Mouse (Mus musculus) lung, postnatal 14 days (tissue): Measurements from ENCODE around the gene Hsd17b6.

Experiments used
- DNase-seq: peaks from one replicate; pipeline ENCODE4 v3.0.0; 2021

Gene Hsd17b6

DNA sequence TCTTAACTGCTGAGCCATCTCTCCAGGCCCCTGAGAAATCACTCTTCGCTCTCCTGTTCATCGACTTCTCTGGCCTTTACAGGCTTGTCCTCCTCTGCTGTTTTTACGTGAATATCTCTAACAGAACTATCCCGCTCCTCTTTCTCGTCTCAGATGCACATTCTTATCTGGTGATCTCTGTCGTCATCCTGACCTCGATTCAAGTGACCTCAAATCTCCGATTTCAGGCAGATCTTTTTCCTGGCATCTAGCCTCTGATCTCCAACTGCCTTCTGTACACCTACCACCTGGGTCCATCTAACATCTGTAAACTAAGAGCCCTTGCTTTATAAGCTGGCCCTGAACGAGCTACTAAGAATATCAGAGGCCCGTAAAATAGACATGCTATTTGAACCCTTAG lies 2.5 kb downstream of the Hsd17b6 start:
- DNase-seq, result no peak

DNA sequence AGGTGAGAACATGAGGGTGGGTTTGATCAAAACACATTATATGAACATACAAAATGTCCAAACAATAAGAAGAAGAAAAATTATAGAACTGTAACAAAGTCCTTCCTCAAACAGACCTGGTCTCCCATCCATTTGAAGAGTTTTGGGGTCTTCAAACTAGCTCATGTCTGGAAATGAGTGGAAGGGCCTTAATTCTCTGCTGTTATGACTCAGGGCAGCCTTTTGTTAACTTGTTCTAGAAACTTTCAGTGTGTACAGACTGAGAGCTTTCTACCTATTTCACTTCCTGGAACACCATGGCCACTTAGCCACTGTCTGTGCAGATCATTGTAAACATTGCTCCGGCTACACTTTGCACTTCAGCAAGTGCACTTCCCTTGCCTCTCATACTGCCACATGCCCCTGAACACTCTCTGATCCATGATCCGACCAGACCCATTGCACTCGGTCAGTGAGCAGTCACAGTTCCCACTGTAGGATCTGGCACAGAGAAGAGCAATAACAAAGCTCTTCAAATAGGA lies 4.1 kb downstream of the Hsd17b6 start:
- no peak for DNase-seq

DNA sequence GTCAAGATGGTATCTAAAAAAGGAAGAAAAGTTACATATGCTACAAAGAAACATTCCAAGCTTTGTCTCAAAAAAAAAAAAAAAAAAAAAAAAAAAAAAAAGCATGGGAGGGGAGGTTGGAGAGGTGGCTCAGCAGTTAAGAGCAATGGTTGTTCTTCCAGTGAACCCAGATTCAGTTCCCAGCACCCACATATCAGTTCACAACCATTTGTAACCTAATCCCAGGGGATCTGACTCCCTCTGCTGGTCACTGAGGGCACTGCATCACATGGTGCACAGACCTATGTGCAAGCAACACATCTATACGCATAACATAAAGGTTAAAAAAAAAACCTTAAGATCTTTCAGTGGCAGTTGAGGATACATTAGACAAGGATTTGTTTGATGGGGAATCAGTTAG lies 9.2 kb downstream of the Hsd17b6 start:
- no peak for DNase-seq

DNA sequence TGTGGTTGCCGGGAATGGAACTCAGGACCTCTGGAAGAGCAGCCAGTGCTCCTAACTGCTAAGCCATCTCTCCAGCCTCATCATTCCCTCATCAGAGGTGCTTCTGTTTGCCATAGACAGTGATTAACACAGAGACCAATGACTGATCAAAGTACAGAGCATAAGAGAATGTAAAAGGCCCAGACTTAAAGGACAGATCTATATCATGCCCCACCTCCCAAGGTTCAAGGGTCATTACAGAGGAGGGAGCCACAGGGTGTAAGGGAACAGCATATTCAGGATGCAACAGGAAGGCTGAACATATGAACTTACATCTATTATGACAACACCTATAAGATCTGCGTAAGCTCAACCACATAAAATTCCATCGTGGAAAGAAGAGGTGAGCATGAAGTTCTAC lies 10.7 kb downstream of the Hsd17b6 start:
- DNase-seq, result no peak

DNA sequence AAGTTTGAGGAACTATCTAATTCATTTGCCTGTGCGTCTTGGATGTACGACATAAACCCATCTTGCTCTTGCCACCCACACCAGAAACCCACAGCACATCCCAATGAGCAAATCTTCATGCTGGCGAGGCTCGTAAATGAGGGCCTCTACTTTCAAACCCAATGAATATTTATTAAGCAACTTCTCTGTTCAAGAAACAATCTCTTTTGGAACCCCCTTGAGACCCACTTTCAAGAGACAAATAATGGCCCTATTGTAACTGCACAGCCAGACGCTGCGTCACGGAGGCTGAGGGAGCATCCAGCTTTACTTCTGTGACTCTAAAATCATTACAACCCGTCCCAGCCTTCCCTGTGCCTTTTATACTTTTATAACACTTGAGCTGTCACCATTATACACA lies 21.8 kb downstream of the Hsd17b6 start:
- DNase-seq, result no peak

DNA sequence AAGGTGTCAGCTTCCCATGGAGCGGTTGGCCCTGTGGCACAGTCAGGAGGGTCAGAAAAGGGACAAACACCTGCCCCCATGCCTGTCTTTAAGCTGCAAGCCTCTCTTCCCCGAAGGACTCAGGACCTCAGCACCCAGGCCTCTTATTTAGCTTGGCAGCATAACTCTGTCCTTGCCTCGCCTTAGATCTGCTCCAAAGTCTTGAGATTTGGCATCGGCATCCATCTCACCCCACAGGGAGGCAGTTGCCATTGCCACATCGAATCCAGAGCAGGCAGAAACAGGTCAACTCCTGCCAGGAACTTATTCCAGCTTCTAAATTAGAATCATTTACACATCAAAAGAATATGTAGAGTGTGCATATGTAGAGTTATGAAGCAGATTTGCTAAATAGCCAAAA lies 22.8 kb downstream of the Hsd17b6 start:
- DNase-seq, result no peak

DNA sequence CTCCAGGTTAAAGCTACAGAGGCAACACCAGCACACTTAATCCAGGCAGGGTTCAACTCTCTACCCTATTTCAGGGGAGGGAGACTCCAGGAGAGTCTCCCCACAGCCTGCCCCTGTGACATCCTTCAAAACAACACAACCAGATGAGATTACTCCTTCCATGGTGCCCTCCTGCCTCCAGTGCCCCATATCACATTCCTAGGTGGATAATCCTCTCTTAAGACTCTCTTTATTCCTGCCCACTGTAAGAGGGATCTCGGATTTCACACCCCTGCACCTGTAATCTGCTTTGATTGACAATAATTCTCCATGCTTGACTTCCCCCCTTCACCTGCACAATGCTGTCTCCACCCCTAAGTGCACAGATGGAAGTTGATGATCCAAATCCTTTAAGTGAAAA lies 31.9 kb downstream of the Hsd17b6 start:
- no peak for DNase-seq

DNA sequence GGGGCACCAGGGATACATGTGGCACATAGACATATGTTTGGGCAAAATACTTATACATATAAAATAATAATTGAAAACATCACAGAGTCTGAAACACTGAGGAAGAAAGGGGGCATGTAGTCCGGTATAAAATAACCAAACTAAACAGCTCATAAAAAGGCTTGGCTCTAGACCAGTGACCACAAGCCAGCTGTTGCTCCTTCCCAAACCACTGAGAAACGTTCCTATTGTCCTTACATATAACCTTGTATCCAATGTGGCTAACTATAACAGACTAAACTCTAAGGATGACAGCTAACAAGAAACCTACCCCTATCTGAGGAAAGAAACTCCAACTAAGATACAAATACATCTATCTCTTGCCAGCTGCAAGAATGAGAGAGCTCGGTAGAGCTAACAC lies 33.3 kb downstream of the Hsd17b6 start:
- no peak for DNase-seq

DNA sequence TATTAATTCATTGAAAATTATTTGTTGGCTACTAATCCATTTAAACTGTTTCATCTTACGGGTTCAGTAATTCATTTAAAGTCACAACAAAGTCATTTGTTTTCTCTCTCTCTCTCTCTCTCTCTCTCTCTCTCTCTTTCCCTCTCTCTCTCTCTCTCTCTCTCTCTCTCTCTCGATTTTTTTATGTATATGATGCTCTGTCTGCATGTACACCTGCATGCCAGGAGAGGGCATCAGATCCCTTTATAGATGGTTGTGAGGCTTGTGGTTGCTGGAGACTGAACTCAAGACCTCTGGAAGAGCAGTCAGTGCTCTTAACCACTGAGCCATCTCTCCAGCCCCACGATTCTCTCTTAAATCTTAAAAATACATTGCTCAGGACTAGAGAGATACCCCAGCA lies 36.3 kb downstream of the Hsd17b6 start:
- no peak for DNase-seq

DNA sequence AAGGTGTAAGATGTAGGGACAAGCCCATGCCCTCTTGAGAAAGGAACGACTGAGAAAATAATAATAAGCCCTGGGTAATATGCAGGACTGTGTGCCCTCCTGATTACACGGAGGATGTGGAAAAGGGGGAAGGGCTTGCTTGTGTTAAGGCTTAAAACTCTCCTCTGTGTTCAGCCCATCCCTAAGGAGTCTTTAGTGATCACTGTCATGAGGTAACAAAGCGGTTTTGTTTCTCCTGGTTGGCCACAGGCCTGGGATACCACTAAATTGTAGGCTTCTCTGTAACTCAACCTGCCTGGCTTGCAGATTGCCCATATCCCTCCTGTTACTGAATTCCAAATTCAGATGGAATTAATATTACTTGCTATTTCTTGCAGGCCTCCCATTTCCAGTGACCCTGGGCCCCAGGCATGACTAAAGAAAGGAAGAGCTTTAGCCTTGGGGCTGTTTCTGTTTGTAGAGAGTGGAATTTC lies 37.0 kb downstream of the Hsd17b6 start:
- no peak for DNase-seq

DNA sequence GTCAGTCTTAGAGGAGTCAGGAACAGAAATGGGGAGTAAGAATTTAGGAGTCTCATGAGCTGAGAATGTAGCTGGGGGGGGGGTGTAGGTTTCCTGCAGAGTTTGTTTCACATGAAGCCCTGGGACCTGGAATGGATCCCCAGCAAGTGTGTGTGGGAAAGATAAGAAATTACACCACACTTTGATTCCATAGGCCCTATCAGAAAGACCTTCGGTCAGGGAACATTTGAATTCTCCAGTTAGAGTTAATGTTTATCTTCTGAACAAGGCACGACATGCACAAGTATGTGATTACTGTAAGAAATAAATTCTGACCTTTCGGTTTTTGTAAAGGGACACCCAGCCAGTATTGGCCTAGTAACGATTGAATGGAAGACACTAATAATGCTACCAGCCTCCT lies 37.6 kb downstream of the Hsd17b6 start:
- no peak for DNase-seq

DNA sequence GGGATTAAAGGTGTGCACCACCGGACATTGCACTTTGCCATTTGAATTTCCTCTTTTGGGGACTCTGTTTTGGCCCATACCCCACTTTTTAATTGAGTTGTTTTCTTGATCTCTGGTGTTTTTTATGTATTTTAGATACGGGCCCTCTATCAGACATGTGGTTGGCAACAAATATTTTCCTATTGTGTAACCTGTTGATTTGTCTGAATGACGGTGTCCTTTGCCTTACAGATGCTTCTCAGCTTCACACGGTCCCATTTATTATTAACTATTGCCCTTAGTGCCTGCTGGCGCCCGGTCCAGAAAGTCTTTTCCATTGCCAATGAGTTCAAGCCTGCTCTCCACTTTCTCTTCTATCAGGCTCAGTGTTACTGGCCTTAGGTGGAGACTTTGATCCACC lies 40.9 kb downstream of the Hsd17b6 start:
- DNase-seq, result no peak

DNA sequence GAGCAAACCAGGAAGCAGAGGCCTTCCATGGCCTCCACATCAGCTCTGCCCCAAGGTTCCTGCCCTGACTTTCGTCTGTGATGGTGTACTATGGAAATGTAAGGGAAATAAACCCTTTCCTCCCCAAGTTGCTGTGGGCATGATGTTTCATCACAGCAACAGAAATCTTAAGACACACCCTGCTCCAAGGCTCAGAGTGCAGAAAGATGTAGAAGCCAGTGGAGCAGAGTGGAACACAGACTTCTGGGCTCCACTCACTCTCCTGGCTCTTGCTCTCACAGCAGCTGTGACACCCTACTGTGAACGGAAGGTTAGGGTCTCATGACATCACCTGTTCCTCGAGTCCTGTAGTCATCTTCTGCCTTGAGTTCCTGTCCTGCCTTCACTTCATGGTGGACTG lies 43.4 kb downstream of the Hsd17b6 start:
- no peak for DNase-seq

DNA sequence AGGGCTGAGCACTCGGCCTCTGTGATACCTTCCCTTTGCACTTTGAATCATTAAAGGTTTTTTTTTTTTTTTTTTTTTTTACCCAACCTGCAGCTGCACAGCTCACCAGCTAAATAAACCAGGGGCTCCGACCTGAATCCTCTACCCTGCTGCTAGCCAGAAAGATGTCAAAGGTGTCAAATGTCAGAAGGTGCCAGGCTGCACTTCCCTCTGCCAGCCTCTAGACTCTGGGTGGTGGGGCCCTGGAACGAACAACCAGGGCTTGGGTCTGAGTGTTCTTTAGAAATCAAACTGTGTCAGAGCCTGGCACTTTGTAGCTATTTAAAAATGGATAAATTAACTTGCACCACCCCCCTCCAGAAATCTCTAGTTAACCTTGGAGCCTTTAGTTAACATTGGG lies 45.0 kb downstream of the Hsd17b6 start:
- DNase-seq, result no peak

DNA sequence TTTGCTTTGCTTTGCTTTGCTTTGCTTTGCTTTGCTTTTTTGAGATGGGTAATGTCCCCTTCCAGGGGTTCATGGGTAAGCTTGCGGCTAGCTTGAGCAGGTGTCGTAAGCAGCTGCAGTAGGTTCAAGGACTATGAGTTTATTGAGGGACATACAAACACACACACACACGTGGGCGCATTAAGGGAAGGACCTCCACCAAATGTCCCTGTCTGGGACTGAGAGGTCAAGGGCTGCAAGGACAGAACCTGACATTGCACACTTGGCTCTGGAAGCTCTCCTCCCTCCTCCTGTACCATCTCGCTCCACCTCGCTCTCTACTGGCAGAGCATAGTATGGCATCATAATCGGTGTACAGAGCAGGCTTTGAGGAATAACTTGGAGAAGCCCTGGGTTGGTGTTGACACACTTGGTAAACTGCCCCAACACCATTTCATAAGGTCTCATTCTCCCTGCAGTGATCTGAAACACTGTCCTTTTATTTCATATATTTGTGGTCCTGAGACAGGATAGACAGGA lies 48.2 kb downstream of the Hsd17b6 start:
- DNase-seq, result no peak

DNA sequence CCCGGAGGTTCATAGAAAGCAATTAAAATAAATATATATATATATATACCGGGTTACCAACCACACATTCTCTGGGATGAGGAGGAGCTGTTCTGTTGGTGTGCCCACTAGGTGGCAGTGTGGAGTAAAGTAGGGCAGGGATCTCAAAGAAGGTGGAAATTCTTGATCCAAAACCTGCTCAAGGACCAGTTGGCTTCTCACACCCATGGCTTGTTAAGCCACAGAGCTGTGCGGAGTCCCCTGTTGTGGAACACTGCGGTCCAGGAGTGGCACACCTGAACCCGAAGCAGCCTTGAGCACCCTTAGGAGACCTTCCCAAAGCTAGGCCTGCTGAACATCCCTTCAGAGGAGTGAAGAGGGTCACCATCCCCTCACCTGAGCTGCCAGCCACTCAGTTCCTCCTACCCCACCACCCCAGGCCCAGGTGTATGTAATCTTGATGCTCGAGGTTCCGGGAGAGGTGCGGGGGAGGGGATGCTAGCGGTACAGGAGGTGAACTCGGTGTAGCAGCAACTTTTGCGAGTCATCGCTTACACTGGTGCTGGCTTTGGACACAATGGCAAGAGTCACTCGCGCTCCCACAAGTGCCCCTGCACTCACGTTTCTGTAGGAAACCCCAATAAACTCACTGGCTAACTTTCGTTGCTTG lies 51.1 kb downstream of the Hsd17b6 start:
- DNase-seq, result peak; percentile 87

DNA sequence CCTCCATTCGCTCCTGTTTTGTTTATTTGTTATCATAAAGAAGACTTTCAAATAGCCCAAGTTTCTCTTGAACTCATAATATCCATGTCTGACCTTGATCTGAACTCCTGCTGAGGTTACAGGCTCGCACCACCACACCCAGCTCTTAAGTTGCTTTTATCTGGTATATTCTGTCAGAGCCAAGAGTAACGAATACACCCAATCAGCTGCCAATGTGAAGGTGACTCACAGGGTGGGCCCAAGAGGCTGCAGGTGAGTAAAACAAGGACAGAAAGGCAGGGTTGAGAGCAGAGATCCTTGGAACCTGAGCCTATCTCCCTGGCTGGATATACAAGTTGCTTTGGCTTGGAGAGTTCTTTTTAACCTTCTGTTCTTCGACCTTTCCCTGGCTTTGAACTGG lies 52.4 kb downstream of the Hsd17b6 start:
- no peak for DNase-seq

DNA sequence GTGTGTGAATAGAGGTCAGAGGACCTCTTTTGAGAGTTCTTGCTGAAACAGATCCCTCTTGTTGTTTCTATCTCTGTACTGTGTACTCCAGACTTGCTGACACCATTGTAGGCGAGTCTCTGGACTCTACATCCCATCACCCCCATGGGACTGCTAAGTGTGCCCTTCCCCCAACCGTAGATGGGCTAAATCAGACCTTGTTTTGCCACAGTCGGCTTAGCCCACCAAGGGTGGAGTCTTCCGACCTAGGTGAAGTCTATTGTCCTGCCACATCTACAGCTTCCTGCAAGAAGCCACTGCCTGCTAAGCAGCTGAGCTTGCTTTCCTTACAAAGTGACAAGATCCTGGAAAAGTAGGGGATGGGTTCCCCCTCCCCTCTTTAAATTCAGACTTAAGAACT lies 55.6 kb downstream of the Hsd17b6 start:
- no peak for DNase-seq

DNA sequence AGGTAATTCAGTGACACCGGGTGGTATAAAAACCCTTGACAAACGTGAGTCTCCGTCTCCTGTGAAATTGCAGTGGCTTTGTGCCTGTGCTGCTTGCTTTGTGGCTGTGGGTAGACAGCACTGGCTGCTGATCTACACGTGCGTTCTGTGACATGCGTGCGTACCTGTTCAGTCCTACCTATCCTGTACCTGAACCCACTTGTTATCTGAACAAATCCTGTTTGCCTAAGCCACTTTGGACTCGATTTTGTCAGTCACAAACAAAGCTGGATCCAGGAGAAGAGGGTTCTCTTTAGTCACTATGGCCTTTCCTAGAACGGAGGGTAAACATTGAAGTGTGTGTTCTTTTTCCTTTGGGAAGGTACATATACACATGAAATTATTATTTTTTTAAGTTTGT lies 56.0 kb downstream of the Hsd17b6 start:
- DNase-seq, result no peak

DNA sequence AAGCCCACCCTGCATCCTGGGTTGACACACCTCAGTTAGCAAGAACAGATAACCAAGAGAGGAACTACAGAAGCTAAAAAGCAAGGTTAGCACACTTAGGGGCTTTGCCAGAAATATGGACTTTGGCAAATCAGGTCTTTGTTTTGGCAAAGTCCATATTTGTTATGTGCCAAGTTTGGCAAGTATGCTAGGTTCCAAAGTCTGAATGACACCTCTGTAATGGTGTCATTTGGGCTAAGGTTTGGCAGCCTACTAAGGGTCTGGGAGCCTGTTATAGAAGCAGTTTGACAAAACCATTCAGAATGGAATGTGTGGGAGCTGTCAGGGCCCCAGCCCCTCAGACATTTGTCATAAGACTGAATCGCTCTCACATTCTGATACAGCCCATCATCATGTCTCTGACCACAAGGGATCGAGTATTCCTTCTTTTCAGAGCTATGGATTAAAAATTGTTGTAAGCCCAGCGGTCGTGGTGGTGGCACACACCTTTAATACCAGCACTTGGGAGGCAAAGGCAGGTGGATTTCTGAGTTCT lies 57.7 kb downstream of the Hsd17b6 start:
- DNase-seq, result no peak

DNA sequence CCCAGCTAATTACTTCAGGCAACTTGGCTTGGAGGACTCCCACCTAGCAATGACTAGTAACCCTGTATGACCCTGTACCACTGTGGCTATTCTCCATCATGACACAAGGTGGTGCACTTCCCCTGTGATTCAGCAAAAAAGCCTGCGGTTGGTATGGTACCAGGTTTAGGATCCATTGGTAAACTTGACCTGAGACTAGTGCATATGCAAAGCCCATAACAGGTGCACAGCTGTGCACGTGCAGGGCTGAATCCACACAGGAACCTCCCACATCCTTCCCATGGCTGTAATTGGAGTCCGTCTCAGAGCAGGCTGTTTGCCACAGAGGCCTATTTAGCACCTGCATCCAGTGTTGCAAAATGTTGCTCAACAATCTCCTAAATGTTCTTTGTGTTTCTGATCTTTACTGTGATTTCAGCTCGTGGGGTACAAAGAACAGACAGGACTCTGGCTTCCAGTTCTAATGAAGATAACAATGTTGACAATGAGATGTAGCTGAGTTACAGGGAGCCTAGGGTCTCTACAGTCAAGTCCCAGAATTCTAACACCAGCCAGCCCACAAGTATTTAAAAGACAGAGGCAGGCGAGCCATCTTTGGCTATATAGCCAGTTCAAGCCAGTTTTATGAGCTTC lies 61.9 kb downstream of the Hsd17b6 start:
- DNase-seq, result peak; percentile 16
